Mouse (Mus musculus): ENCODE results near the gene Brpf3. TPM values are rescaled to one million over a fixed set of nuclear protein-coding genes. Genes with fewer than 3 reads are reported as not detected.
"Not testable (repeated sequence)": the region's sequence is repeated elsewhere in the genome, so short reads cannot be mapped to it uniquely, and the experiment has no call there.

The Brpf3 gene
- total RNA-seq (2022): 10 to 100 TPM; 13.2 to 16.5 (median 16.3) TPM

GRCm38 (mm10) chr17:28800671-28801412, at the start of gene Brpf3:
Gene Brpf3 (plus strand): TSS chr17:28801090.
- DNase-seq (ENCODE audit: low spot score in 2 of 2): peak; percentile 60 to 69

GRCm38 (mm10) chr17:28756447-28756846, 44.4 kb upstream of the Brpf3 start:
- no peak for DNase-seq (ENCODE audit: low spot score in 2 of 2)

- DNase-seq (ENCODE audit: low spot score in 2 of 2): no peak
These were observed 43.4 kb upstream of the Brpf3 start for GRCm38 (mm10) chr17:28757470-28757869.

- DNase-seq (ENCODE audit: low spot score in 2 of 2): no peak
These were observed 40.1 kb upstream of the Brpf3 start for GRCm38 (mm10) chr17:28760736-28761312.

- DNase-seq (ENCODE audit: low spot score in 2 of 2): peak; percentile 49 to 50
These were observed 39.0 kb upstream of the Brpf3 start for GRCm38 (mm10) chr17:28761871-28762270.

GRCm38 (mm10) chr17:28766203-28766602, 34.7 kb upstream of the Brpf3 start:
- DNase-seq (ENCODE audit: low spot score in 2 of 2): no peak

GRCm38 (mm10) chr17:28766781-28767515, 33.9 kb upstream of the Brpf3 start:
- no peak for DNase-seq (ENCODE audit: low spot score in 2 of 2)

- no peak for DNase-seq (ENCODE audit: low spot score in 2 of 2)
These were observed 31.6 kb upstream of the Brpf3 start, which contains the start of gene Mapk13 for GRCm38 (mm10) chr17:28769121-28769874. Gene Mapk13 (plus strand): TSS chr17:28769297.

GRCm38 (mm10) chr17:28769875-28770421, 30.9 kb upstream of the Brpf3 start:
- no peak for DNase-seq (ENCODE audit: low spot score in 2 of 2)

- no peak for DNase-seq (ENCODE audit: low spot score in 2 of 2)
These were observed 29.6 kb upstream of the Brpf3 start for GRCm38 (mm10) chr17:28771289-28771688.

- DNase-seq (ENCODE audit: low spot score in 2 of 2): not testable (repeated sequence)
These were observed 26.6 kb upstream of the Brpf3 start for GRCm38 (mm10) chr17:28774303-28774702.

- no peak for DNase-seq (ENCODE audit: low spot score in 2 of 2)
These were observed 25.7 kb upstream of the Brpf3 start for GRCm38 (mm10) chr17:28775161-28775560.

- no peak for DNase-seq (ENCODE audit: low spot score in 2 of 2)
These were observed 24.1 kb upstream of the Brpf3 start for GRCm38 (mm10) chr17:28776817-28777216.

GRCm38 (mm10) chr17:28777231-28778005, 23.5 kb upstream of the Brpf3 start:
- peak; percentile 48 to 83 for DNase-seq (ENCODE audit: low spot score in 2 of 2)

GRCm38 (mm10) chr17:28779735-28780134, 21.2 kb upstream of the Brpf3 start:
- no peak for DNase-seq (ENCODE audit: low spot score in 2 of 2)

GRCm38 (mm10) chr17:28780836-28781235, 20.1 kb upstream of the Brpf3 start:
- no peak for DNase-seq (ENCODE audit: low spot score in 2 of 2)

GRCm38 (mm10) chr17:28781290-28782045, 19.4 kb upstream of the Brpf3 start:
- no peak for DNase-seq (ENCODE audit: low spot score in 2 of 2)

- DNase-seq (ENCODE audit: low spot score in 2 of 2): no peak
These were observed 15.9 kb upstream of the Brpf3 start for GRCm38 (mm10) chr17:28785036-28785435.

- no peak for DNase-seq (ENCODE audit: low spot score in 2 of 2)
These were observed 13.4 kb upstream of the Brpf3 start for GRCm38 (mm10) chr17:28787507-28787906.

GRCm38 (mm10) chr17:28797031-28797430, 3.9 kb upstream of the Brpf3 start:
- DNase-seq (ENCODE audit: low spot score in 2 of 2): no peak
